Mouse (Mus musculus): ENCODE measurements at regions not wholly inside any gene's neighbourhood (a gene's known extent, or its start where the extent isn't known, plus 50 kb on each side); places are given as distances from the start of the nearest gene placed in this dataset.

GRCm38 (mm10) chr13:107362806-107363687, 341.1 kb upstream of the Kif2a start:
- no peak for DNase-seq

DNA sequence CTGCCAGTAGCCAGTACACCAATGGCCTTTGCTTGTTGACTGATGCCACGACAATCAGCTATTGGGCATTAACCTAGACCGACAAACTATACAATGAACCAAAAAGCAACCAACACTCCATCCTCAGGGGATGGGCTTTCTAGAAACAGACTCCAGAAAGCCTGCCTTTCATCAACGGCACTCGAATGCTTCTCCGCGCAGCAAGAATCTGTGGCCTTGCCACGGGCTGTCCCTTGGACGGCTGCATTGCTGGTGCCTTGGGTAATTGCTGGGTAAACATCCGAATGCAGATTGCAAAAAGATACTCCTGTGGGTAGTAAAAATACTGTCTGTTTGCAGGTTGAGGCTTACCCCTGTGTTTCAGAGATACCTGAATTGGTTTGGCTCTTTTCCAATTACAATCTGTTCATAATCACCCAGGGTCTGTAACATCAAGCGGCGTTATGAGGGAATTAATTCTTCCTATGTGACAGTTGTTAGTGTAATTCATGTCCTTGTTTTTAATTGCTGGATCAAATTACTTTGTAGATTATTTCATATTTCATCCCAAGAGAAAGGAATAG, 319.0 kb upstream of the Kif2a start:
- DNase-seq, result no peak

GRCm38 (mm10) chr13:107338111-107338510, 316.2 kb upstream of the Kif2a start:
- no peak for DNase-seq

DNA sequence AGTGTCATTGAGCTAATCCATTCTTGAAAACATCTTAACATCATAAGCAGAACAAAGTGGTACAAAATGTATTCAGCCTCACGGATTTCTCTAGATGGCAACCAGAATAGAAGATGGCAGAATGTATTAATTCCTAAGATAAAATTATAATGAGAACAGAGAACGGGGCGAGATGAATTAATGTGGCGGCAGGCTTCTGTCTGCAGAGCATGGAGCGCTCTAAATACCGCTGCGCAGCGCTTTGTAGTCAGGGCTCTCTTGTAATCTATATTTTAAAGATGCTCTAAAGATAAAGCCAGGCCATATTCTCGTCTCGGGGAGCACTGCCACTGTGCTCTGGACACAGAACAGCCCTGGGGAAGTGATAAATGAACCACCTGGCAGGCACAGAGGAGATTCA, 315.2 kb upstream of the Kif2a start:
- DNase-seq, result no peak

DNA sequence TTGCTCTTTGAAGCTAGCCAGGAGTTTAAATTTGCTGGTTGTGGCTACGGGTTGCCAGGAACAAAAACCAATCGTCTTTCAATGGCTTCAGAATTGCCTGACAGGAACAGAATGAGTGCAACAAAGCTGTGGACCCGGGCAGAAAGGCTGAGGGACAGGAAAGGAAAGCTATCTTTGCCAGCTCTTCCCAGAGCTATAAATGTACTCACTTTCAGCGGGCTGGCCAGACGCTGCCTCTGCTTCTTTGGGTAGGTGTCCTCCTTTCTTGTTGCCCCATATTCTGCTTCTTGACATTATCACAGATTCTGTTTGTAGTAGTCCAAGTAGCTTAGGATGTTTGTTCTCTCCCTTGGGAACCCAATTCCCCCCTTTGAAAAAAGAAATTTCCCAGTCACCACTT, 307.4 kb upstream of the Kif2a start:
- no peak for DNase-seq

DNA sequence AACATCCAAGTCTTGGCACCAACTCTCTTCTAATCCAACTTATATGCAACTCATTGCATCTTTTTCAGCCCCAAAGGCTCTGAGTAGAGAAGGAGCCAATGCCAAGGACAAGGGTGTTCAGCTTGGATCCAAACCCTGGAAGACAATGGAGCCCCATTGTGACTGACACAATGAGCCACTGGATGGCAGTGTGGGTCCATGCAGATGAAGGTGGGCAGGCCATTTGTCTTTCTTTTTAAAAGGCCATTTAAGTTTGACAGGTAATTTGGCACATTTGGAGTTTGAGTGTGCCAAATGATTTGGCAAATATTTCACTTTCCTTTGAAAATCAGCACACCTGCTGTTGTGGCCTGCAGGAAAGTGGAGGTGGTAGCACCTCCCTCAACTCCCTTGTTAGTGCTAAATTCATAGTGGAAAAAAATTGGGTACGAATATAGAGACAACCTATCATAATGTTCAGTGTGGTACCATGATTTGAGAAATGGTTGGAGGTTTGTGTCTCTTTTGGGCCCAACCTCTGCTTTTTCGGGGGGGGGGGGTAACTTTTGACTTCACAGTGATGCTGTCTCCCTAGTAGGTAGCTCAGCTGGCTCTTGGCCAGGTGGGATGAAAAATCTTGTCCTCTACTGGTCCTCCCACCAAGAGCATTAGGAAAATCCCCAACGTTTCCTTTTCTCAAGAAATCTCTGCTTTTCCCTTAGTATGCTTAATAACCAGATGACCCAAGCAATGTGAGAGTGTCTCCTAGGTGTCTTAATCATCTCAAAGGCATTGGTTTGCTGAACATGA, 304.0 kb upstream of the Kif2a start:
- DNase-seq, result peak; percentile 14 to 15

DNA sequence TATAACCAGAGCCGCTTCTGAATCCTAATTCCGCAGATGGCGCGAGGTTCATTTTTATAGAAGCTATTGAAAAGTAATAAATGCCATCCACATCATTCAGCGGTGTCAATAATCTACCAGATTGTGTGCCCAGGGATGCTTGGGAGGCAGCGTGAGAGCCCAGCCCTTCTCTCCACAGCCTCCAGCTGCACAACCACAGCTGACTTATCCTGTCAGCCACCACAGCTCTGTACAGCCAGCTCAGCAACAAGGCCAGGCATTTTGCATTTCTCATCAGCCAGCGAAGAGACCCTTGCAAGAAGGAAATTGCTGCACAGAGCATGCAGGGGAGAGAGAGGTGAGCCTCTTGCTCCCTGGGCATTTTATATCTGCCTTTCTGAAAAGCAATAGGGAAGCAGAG, 292.8 kb upstream of the Kif2a start:
- DNase-seq, result no peak

DNA sequence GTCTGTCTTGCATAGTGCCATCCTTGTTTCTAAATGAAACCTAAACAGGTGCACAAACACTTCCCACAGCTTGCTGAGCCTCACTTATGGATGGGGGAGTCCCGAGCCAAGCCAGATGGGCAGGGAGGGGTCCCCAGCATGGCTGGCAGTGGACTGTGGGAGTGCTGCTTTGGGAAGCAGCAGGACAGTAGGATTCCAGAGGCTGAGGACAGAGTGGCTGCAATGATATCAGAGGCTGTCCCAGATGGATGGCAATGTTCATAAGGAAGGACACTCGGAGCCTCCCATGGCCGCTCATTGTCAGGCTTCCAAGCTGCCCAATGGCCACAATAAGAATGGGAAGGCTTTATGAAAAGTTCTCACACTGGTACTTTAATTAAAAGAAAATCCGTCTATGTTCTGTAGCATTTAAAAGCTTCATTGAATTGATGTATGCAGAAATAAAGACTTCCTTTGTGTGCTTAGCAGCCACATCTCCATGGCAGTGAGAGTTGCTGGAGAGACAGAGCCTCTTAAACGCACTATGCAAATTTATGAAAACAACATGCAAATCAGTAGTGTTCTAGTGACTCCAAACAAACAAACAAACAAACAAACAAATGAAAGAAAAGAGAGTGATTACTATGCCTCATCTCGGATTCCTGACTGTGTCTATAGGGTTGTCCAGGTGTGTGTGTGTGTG, 287.2 kb upstream of the Kif2a start:
- DNase-seq, result no peak

GRCm38 (mm10) chr13:107308404-107308803, 286.5 kb upstream of the Kif2a start:
- no peak for DNase-seq

DNA sequence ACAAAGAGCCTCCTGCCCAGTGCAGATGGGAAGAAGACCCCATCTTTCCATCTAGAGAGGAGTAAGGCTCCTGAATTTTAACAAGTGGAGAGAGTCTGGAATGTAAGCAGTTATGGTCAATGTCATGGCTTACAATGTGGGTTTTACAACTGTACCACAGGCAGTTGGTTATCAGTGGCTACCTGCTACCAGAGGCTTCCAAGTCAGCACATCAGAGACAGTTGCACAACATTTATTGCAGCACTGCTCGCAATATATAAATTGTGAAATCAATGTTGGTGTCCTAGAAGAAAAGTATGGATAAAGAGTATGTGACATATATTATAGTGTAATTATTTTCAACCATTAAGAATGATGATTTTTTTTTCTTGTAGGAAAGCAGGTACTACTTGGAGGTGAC, 285.0 kb upstream of the Kif2a start:
- no peak for DNase-seq

DNA sequence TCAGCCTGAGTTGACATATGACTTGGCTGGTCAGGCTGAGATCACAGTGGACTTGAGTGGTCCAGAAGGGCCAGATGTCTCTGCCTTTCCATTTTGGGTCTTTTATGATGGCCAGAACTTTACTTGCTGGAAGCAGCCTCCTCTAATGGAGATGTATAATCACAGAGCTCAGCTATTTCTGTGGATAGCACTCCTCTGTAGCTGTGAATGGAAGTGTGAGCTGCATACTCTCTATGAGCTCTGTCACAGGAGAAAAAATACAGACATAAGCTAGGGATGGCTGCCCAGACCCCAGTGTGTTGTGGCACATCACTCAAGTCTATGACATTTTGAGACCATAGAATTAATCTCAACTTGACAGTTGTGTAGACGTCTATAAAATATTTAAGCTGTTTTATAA, 284.3 kb upstream of the Kif2a start:
- no peak for DNase-seq

DNA sequence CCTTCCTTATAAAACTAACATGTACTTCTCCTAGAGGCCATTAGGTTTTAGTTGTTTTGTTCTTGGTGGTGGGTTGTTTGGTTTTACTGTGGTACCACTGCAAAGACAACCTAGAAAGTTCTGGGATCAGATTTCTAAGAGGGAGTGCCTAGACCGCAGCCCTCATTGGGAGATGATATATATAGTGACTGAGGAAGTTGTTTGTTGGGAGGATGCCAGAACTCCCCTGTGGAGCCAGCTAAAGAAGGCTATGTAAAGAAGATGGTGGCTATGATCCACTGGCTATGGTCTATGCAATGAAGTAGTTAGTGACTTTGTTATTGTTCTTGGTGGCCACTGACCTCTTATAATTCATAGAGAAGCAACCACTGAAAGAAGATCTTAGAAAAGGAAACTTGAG, 283.8 kb upstream of the Kif2a start:
- DNase-seq, result no peak

- no peak for DNase-seq
Measured at GRCm38 (mm10) chr13:107303878-107304277, 282.0 kb upstream of the Kif2a start.

GRCm38 (mm10) chr13:107303322-107303721, 281.4 kb upstream of the Kif2a start:
- no peak for DNase-seq

DNA sequence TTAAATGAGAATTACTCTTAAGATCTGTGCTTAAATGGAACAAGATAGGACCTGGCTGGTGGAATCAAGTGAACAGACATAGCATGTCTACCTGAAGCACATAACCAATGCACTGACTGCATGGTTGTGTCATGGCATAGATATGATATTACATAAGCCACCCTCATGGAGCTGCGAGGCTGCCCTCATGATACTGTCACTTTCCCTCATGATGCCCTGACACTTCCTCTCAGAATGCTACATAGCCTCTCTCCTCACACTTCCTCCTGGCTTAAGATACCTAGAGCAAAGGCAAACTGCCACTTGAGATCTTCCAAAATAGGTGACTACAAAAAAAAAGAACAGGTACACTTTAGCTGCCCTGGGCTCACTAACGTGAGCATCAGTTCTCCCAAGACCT, 278.9 kb upstream of the Kif2a start:
- DNase-seq, result no peak

DNA sequence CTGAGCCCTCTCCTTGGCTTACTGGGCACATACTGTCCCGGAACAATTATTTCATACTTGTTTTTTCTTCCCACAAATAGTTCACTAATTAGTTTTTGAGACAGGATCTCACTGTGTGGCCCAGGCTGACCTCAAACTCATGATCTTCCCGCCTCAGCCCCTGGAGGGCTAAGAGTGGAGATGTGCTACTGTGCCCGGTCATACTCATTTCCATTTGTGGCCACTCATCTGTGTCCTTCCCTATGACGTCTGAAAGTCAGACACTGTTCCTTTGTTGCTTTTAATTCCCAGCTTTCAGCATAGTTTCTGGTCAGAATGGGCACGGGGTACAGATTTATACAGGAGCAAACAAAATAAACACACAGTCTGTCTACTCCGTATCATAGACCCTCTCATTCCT, 242.7 kb upstream of the Kif2a start:
- DNase-seq, result no peak

DNA sequence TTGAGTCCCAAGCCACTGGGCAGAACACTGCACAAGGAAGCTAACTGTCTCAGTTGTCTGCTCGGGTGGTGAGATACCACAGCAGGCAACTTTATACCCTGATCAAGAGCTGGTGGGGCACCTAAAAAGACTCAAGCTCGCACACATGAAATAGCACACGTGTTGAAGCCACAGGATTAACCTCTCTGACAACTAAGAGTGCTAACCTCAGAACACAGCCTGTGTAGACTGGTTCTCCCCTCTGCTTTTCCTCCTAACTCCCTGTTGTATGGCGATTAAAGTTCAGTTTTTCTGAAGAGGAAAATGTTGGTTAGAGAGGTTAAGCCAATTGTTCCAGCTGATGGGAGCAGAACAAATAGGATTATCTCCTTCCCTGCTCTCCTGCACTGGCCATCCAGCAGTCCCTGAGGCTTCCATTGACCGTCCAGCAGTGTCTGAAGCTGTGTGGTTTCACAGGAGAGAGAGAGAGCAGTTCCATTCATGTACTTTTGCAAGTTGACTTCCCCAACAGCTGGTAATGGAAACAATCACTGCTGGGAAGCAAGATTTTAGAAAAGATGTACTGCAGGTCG, 239.6 kb upstream of the Kif2a start:
- no peak for DNase-seq

DNA sequence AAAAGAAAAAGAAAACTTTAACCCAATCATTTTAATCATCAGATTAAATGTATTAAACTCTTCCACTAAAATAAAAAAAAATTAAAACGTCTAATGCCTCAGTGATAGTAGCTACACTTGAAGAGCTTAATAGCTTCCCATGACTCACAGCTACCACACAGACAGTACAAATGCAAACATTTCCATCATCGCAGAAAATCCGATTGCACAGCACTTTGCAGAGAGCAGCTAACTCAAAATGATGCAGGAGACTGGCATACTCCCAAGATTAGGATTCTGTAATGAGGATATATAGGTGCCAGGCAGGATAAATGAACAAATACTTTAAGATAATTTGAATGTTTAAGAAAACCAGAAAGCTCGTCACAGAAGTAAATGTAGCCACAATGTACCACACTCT, 238.3 kb upstream of the Kif2a start:
- no peak for DNase-seq

DNA sequence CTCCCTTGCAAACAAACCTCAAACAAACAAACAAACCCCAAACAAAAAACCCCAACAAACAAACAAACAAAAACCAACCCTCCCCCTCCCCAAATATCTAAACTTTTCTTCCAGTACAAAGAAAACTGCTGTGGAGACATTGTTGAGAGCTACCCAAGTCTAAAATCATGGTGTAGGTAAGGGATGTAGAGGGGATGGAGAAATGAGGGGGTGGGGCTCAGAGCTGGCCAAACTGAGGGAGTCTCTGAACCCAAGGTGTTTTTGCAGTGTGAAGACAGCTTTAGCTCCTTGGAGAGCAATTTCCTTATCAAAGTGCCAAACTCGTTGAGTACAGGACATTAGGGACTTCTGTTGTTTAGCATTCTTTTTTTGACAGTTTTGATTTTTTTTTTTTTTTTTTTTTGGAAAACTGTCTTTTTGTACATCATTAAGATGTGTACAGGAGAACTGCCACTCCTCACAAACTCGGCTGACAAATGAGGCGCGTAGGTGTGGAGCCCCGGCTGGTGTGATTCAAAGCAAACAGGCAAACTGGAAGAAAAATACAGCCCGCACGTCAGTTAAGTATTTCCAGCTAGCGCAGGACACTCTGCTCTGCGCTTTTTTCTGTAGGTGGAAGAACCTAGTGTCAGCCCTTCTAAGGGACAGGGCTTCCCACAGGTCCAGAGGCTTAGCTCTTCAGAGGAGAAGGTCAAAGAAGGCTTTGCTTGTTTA, 226.0 kb upstream of the Kif2a start:
- no peak for DNase-seq

DNA sequence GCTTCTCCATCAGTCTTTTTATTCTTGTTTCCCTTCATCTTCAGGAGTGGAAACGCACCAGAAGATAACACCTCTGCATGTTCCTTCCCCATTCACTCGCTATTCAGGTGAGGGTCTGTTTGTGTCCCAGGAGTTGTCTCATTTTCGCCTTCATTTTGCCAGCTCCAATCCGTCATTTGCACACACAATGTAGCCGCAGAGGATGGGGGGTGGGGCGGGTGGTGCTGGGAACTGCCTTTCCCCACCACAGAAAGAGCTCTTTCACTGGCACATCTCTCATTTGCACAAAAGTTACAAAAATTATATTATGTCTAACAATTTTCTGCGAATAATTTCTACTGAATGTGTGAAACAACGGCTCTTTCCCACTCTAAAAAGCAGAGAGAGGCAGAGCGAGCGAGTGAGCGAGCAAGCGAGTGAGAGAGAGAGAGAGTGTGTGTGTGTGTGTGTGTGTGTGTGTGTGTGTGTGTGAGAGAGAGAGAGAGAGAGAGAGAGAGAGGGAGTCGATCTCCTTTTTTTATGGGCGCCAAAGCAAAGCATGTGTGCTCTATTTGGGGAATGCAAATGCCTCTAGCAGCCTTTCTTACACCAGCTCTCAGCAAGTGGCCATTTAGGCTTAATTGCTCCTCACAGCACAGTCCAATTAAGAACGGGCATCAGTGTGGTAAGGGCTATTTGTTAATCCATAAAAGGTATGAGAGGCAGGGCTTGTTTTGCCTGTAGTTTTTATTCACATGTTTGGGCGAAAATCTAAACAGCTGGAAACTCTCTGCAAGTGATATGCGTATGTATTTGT, 225.2 kb upstream of the Kif2a start:
- DNase-seq, result no peak

GRCm38 (mm10) chr13:107244173-107244572, 222.2 kb upstream of the Kif2a start:
- no peak for DNase-seq

DNA sequence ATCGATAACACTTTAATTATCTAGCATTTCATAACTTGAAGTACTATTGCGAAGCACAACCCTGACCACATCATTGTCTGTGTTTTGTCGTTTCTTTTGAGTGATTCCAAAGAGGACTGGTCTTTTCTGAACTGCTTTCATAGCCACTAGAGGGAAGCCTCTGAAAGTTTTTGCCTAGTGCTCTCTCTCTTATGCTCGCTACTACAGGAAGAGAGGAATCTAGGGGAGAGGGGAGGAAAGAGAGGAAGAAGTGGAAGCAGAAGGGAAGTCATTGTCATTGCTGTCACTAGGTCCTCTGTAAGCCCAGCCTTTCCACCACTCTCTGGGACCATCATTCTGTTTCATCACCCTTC, 217.1 kb upstream of the Kif2a start:
- no peak for DNase-seq

Measured in B cell, adult 2 months (primary cell).